Comparison of ENCODE assay signal across 9 mouse cellular contexts in the genomic region with DNA sequence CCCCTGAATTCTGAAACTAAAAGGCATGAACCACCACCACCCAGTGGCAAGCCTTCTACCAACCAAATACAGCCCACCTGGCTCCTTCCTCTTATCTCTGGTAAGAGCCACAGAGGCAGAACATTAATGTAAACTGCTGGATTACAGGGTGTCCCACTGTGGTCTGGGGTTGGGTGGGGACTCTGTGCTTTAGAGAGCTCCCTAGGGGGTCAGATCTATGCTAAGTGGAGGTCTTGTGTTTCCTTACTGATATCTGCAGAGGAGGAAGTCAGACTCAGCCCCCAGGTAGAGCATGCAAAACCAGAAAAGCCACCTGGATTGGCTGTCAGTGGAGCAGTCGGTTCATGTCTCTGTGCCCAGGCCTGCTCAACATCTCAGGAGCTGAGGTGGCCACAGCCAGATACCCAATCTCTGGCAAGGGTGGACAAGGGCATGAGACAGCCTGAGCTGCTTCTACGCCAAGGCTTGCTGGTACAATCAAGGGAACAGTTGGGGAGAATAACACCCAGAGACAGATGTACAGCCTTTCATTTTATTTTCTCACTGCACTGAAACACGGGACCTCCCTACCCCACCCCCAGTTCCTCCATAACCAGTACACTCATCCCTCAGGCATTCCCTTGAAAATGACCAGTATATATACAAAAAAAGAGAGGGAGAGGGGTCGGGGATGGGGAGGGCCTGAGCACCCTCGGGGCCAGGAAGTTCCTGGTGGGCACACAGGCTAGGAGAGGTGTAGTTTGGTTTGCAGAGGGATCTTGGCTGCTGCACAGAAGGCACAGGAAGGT. TPM values are rescaled to one million over a fixed set of nuclear protein-coding genes. Genes with fewer than 3 reads are reported as not detected.
A peak's percentile ranks its signal among the peaks of the same experiment; 100 is the strongest.
DNase-seq lines count a peak whose midpoint lies in the region; ATAC-seq lines count a peak whose summit lies in the region.
"Had no signal": no experiment of that assay in that cellular context is flagged by ENCODE, and none has a peak within 500 bp of the region (broad histone marks: within the 10 kb centered on the region; RNA-seq: fewer than 3 reads in every experiment).

No protein-coding gene starts in this region.

- no peak for ATAC-seq in liver, embryonic 11.5 days (replicated peaks; ENCODE audit: low FRiP score)
- peak; percentile 6; the same call in 1 of the 2 replicates for ATAC-seq in forebrain, embryonic 12.5 days (ENCODE audit: low FRiP score)
- no peak for ATAC-seq in midbrain, embryonic 14.5 days (ENCODE audit: low FRiP score, low TSS enrichment)

- H3K4me1 ChIP-seq in liver, embryonic 11.5 days (replicated peaks; ENCODE audit: control insufficient read depth, insufficient read depth, low read length), result peaks cover 12% of the 10 kb centered on the region
- peaks cover 11% of the 10 kb centered on the region for H3K4me1 ChIP-seq in forebrain, embryonic 12.5 days
- peaks cover 7% of the 10 kb centered on the region; the same call in 1 of the 2 replicates for H3K4me1 ChIP-seq in midbrain, embryonic 14.5 days (ENCODE audit: control insufficient read depth, insufficient read depth, low read length)

- DNase-seq in liver, embryonic 11.5 days (ENCODE audit: low spot score), result no peak
- no peak for DNase-seq in liver
- DNase-seq in MEL-GATA-1-ER (ENCODE audit: extremely low read depth, low read depth), result peak; percentile 73
- DNase-seq in midbrain, embryonic 14.5 days, result no peak
- DNase-seq in frontal cortex, postnatal 25 days (ENCODE audit: low spot score in 2 of 2), result no peak
- DNase-seq in left cerebral cortex, postnatal 25 days (ENCODE audit: low spot score in 2 of 2), result no peak

- intact Hi-C loops in left cerebral cortex, postnatal 25 days (cut with DNase I), result no loop called here

- no peaks in the 10 kb centered on the region for H3K27me3 ChIP-seq in liver, embryonic 11.5 days (replicated peaks; ENCODE audit: control insufficient read depth, insufficient read depth, low read length)
- H3K27me3 ChIP-seq in forebrain, embryonic 12.5 days, result no peaks in the 10 kb centered on the region
- no peaks in the 10 kb centered on the region for H3K27me3 ChIP-seq in midbrain, embryonic 14.5 days (ENCODE audit: control insufficient read depth, insufficient read depth, low read length)

- H3K4me3 ChIP-seq in liver, embryonic 11.5 days (ENCODE audit: low read depth, low read length), result no peak overlapping the region
- H3K4me3 ChIP-seq in forebrain, embryonic 12.5 days (replicated peaks), result no peak overlapping the region
- H3K4me3 ChIP-seq in midbrain, embryonic 14.5 days (replicated peaks; ENCODE audit: low read depth, low read length), result no peak overlapping the region

- H3K9ac ChIP-seq in liver, embryonic 11.5 days (ENCODE audit: low read depth, low read length), result peak overlapping the region; percentile 22; the same call in 1 of the 2 replicates
- H3K9ac ChIP-seq in forebrain, embryonic 12.5 days, result peak overlapping the region; percentile 53
- H3K9ac ChIP-seq in midbrain, embryonic 14.5 days (replicated peaks; ENCODE audit: low read length), result no peak overlapping the region

- peak overlapping the region; percentile 36 for H3K27ac ChIP-seq in liver, embryonic 11.5 days (ENCODE audit: low read depth, low read length)
- H3K27ac ChIP-seq in forebrain, embryonic 12.5 days, result no peak overlapping the region
- H3K27ac ChIP-seq in midbrain, embryonic 14.5 days (replicated peaks; ENCODE audit: low read depth, low read length), result peak overlapping the region; percentile 70

- 47% methylated on average over 5 of the region's 5 CpGs for WGBS in liver, embryonic 11.5 days
- 80% methylated on average over 5 of the region's 5 CpGs for WGBS in forebrain, embryonic 12.5 days
- WGBS in midbrain, embryonic 14.5 days, result 78% methylated on average over 5 of the region's 5 CpGs

- H3K36me3 ChIP-seq in liver, embryonic 11.5 days (ENCODE audit: control insufficient read depth, insufficient read depth, low read length), result peaks cover 5% of the 10 kb centered on the region; the same call in 1 of the 2 replicates
- H3K36me3 ChIP-seq in forebrain, embryonic 12.5 days (replicated peaks), result no peaks in the 10 kb centered on the region
- no peaks in the 10 kb centered on the region for H3K36me3 ChIP-seq in midbrain, embryonic 14.5 days (ENCODE audit: control insufficient read depth, insufficient read depth, low read length)

- peak overlapping the region; percentile 47 for H3K4me2 ChIP-seq in liver, embryonic 11.5 days
- H3K4me2 ChIP-seq in forebrain, embryonic 12.5 days, result no peak overlapping the region
- no peak overlapping the region for H3K4me2 ChIP-seq in midbrain, embryonic 14.5 days (ENCODE audit: low read length)

- H3K9me3 ChIP-seq in liver, embryonic 11.5 days (ENCODE audit: control insufficient read depth, low read length), result no peaks in the 10 kb centered on the region
- H3K9me3 ChIP-seq in forebrain, embryonic 12.5 days, result no peaks in the 10 kb centered on the region
- H3K9me3 ChIP-seq in midbrain, embryonic 14.5 days (ENCODE audit: control insufficient read depth, low read length), result no peaks in the 10 kb centered on the region

RNA-seq across cellular contexts. Expression of a gene that starts 2.3 kb away (rescaled TPM):
- polyA plus RNA-seq in liver, embryonic 11.5 days (2014; fragmentation: Nextera tagmentation; extraction: Ambion mirVana), result not detected in 2 replicates
- not detected in 2 replicates for polyA plus RNA-seq in forebrain, embryonic 12.5 days (2016; fragmentation: Nextera tagmentation; extraction: Ambion mirVana)
- not detected in 2 replicates for polyA plus RNA-seq in midbrain, embryonic 14.5 days (2014; fragmentation: Nextera tagmentation; extraction: Ambion mirVana)
- total RNA-seq in left cerebral cortex, postnatal 25 days (2021), result not detected
- total RNA-seq: heart, postnatal 10 days; left cerebral cortex, postnatal 10 days had no signal

RNA-seq across cellular contexts. Expression of a gene that starts 24.2 kb away (rescaled TPM):
- 129 and 131 TPM in 2 replicates for polyA plus RNA-seq in liver, embryonic 11.5 days (2014; fragmentation: Nextera tagmentation; extraction: Ambion mirVana)
- 76.8 and 80.4 TPM in 2 replicates for polyA plus RNA-seq in forebrain, embryonic 12.5 days (2016; fragmentation: Nextera tagmentation; extraction: Ambion mirVana)
- polyA plus RNA-seq in midbrain, embryonic 14.5 days (2014; fragmentation: Nextera tagmentation; extraction: Ambion mirVana), result 17.6 and 23.4 TPM in 2 replicates
- 1 to 10 TPM; 3.8 to 5.6 TPM for total RNA-seq in left cerebral cortex, postnatal 25 days (2021)

RNA-seq across cellular contexts. Expression of a gene that starts 27.5 kb away (rescaled TPM):
- 25.2 and 25.8 TPM in 2 replicates for polyA plus RNA-seq in liver, embryonic 11.5 days (2014; fragmentation: Nextera tagmentation; extraction: Ambion mirVana)
- 2.0 and 3.2 TPM in 2 replicates for polyA plus RNA-seq in forebrain, embryonic 12.5 days (2016; fragmentation: Nextera tagmentation; extraction: Ambion mirVana)
- 2.4 and 2.6 TPM in 2 replicates for polyA plus RNA-seq in midbrain, embryonic 14.5 days (2014; fragmentation: Nextera tagmentation; extraction: Ambion mirVana)
- total RNA-seq in left cerebral cortex, postnatal 25 days (2021), result 10 to 100 TPM; 17.5 to 18.5 TPM

RNA-seq across cellular contexts. Expression of a gene that starts 58.2 kb away (rescaled TPM):
- 30.7 and 33.7 TPM in 2 replicates for polyA plus RNA-seq in liver, embryonic 11.5 days (2014; fragmentation: Nextera tagmentation; extraction: Ambion mirVana)
- 26.4 and 31.3 TPM in 2 replicates for polyA plus RNA-seq in forebrain, embryonic 12.5 days (2016; fragmentation: Nextera tagmentation; extraction: Ambion mirVana)
- polyA plus RNA-seq in midbrain, embryonic 14.5 days (2014; fragmentation: Nextera tagmentation; extraction: Ambion mirVana), result 28.8 and 33.6 TPM in 2 replicates
- 10 to 100 TPM; 45.4 to 49.5 TPM for total RNA-seq in left cerebral cortex, postnatal 25 days (2021)
